Mouse (Mus musculus) yolk sac, embryonic 10.5 days (tissue): ENCODE data around the gene Ctdsp1.
A peak's percentile ranks its signal among the peaks of the same experiment; 100 is the strongest.

Experiments
- DNase-seq: peaks from one replicate; pipeline ENCODE4 v3.0.0-alpha.2; 2017; ENCODE audit warnings: low spot score

Gene Ctdsp1

GRCm38 (mm10) chr1:74397268-74397918 is 6.1 kb downstream of the Ctdsp1 start:
- DNase-seq: peak; percentile 99

GRCm38 (mm10) chr1:74397919-74398451 is 6.7 kb downstream of the Ctdsp1 start:
- peak; percentile 78 for DNase-seq

DNA sequence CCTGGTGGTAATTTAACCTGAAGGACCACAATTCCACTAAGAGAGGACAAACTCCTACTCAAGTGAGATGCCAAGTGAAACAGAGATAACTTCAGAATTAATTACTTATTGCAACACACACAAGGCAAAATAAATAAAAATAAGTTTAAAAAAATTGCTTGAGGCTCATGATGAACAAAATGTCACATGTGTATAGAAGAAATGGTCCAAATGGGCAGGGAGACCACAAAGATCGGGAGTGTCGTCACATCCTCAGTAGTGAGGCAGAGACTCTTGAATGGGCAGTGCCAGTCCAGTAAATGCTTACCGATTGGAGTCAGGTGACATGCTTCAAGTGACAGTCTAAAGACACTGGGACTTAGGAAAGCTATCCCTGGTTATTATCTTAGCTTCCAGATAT is 9.2 kb downstream of the Ctdsp1 start:
- no peak for DNase-seq

- DNase-seq: no peak
These were observed 9.8 kb downstream of the Ctdsp1 start for GRCm38 (mm10) chr1:74401015-74401702.

- no peak for DNase-seq
These were observed 12.9 kb downstream of the Ctdsp1 start for GRCm38 (mm10) chr1:74404206-74404605.

DNA sequence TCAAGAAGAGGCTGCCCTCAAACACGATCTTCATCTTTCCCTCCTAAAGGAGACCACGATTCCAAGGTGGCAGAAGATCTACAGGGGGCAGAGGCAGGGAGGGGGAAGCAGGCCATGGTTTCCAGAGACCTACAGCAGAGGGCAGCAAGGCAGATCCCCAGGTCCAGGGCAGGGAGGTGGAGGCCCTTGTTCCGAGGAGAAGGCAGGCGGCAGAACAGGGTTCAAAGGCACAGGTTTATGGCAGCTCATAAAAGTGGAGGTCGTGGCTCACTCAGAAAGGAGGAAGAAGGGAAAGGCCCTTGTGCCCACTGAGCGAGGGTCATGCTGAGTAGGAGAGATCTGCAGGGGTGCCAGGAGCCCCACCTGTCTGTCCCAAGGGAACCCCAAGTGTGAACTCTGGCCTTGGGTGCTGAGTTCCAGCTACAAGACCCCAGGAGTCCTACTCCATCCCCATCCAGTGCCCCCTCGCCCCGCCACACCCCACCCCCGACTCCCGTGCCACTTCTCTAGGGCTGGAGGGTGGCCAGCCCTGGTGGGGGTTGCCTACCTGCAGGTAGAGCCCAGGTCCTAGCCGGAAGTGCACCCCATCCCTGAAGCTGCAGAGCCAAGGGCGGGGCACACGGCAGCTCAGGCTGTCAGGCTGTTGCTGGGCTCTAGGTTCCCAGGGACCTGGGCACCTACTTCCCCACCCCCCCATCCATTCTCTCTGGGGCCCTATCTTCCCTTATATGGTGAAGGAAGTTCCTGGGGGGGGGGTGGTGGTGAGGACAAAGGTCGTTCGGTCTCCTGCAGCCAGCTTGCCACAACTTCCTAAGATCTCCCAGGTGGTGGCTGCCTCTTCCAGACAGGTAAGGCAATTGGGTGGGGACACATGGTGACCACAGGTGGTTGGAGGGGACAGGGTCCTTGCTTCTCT is 17.5 kb downstream of the Ctdsp1 start, which contains the start of gene Vil1:
Gene Vil1, plus strand, starts transcription at position 788 of the 916 bp plus-strand sequence.
- DNase-seq: peak; percentile 80

- DNase-seq: no peak
These were observed 20.5 kb downstream of the Ctdsp1 start for GRCm38 (mm10) chr1:74411753-74412325.

GRCm38 (mm10) chr1:74412711-74413110 is 21.4 kb downstream of the Ctdsp1 start:
- DNase-seq: no peak

- DNase-seq: peak; percentile 82
These were observed 23.8 kb downstream of the Ctdsp1 start for GRCm38 (mm10) chr1:74415143-74415542.

DNA sequence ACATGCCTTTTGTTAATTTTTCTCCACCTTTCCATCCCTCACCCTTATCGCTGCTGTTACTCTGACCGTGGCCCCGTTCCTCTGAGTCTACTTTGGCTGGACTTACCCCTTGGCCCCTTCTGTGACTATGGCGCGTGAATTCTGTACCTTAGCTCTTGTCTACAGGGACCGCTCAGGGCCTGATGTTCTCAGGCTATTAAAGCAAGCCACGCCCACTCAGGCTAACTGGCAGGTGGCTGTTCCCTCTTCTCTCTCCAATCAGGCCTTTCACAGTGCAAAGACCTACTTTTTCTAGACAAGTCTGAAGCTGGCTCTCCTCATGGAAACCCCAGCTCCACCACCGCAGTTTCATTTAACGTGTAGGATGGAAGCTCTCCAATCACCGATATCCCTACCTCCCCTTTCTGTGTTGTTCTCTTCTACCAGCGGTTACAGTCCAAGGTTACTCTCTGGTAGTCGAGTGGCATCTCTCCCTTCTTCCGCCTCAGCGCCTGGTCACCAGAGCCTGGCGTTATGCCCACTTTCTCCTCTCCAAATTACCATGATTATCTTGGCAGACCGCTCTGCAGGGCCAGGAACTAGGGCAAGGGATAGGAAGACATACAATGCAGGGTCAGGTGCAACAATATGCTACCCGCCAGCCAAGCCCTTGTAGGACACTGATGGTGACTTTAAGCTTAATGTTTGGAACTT is 27.6 kb downstream of the Ctdsp1 start:
- DNase-seq: no peak

- DNase-seq: no peak
These were observed 28.1 kb downstream of the Ctdsp1 start for GRCm38 (mm10) chr1:74419440-74419794.

DNA sequence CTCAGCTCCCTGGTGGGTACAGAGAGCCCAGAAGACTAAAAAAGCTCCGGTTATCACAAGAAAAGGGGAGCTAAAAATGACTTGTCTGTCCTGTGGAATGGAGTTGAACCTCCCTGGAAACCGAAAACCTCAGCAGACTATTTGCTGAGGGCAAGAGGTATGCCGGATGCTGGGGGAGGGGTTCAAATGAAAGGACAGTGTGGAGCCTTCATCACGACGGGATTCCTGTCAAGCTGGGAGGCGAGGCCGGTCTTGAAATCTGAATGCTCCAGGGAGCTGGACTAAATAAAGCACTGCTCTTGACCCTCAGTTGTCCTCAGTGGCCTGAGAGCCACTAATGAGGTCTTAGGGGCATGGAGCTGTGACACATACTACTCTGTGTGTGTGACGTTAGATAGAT is 31.8 kb downstream of the Ctdsp1 start:
- no peak for DNase-seq

DNA sequence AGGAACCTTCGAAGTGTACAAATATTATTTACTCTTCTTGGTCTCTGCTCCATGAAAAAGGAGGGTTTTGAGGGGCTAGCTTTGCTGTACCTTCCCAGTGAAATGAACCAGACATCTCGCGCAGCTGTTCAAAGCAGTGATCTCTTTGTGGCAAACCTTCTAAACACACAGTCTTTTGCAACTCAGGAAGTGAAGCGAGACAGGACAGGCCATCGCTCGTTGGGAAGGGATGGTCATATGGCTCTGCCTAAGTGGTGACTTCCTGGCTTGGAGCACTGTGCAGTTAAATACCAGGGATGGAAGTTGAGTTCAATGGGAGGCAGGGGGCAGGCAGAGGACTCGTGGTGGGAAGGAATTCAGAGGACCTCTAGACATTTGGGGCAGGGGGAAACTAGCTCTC is 34.5 kb downstream of the Ctdsp1 start:
- DNase-seq: no peak

GRCm38 (mm10) chr1:74433220-74433619 is 41.9 kb downstream of the Ctdsp1 start:
- DNase-seq: no peak

DNA sequence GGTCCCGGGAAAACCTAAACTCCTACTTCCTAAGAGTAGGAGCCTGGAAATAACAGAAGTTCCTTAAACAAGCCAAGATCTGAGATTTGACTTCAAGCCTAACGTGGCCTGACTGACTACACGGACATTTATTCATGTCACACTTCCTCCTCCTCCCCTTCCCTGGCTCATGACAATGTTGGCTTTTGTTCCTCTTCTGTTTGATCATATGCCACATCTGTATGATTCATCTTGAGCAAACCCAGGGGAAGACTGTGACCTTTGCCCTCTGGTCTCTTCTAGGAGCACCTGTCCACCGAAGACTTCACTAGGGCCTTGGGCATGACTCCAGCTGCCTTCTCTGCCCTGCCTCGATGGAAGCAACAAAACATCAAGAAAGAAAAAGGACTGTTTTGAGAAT is 43.3 kb downstream of the Ctdsp1 start:
- peak; percentile 50 for DNase-seq

- no peak for DNase-seq
These were observed 44.3 kb downstream of the Ctdsp1 start for GRCm38 (mm10) chr1:74435563-74435962.

GRCm38 (mm10) chr1:74437702-74438427 is 46.6 kb downstream of the Ctdsp1 start:
- peak; percentile 58 for DNase-seq

GRCm38 (mm10) chr1:74439166-74439876 is 48.0 kb downstream of the Ctdsp1 start:
- DNase-seq: no peak

DNA sequence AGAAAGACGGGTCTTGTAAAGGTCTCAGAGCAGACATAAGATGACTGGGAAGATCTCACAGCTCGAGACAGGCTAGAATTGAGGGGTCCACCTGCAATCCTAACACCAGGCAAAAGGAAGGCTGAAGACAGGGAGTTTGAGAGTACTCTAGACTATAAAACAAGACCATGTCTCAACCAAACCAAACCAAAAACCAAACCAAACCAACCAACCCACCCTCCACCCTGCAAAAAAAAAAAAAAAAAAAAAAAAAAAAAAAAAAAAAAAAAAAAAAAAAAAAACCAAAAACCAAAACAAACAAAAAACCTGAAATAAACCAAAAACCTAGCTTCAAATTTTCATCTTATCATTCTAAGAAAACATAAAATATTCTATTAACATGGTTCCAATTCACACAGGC is 53.2 kb downstream of the Ctdsp1 start:
- DNase-seq: no peak
